Mouse (Mus musculus): ENCODE data around the gene Ppfibp1.

Ppfibp1 gene

GRCm38 (mm10) chr6:146883426-146883825, 4.9 kb upstream of the Ppfibp1 start:
- no peak for DNase-seq

- no peak for DNase-seq
These were observed 4.1 kb upstream of the Ppfibp1 start for GRCm38 (mm10) chr6:146884171-146884570.

- DNase-seq, result no peak
These were observed 3.4 kb upstream of the Ppfibp1 start for GRCm38 (mm10) chr6:146884851-146885250.

- DNase-seq, result no peak
These were observed 588 bp downstream of the Ppfibp1 start for GRCm38 (mm10) chr6:146888660-146889490.

GRCm38 (mm10) chr6:146890215-146890614, 1.9 kb downstream of the Ppfibp1 start:
- no peak for DNase-seq

- no peak for DNase-seq
These were observed 2.3 kb downstream of the Ppfibp1 start for GRCm38 (mm10) chr6:146890633-146891032.

GRCm38 (mm10) chr6:146893890-146894289, 5.6 kb downstream of the Ppfibp1 start:
- no peak for DNase-seq

GRCm38 (mm10) chr6:146898709-146899108, 10.4 kb downstream of the Ppfibp1 start:
- DNase-seq, result no peak

GRCm38 (mm10) chr6:146899647-146900046, 11.4 kb downstream of the Ppfibp1 start:
- DNase-seq, result no peak

GRCm38 (mm10) chr6:146901929-146902328, 13.6 kb downstream of the Ppfibp1 start:
- no peak for DNase-seq

- DNase-seq, result no peak
These were observed 15.3 kb downstream of the Ppfibp1 start for GRCm38 (mm10) chr6:146903632-146904031.

GRCm38 (mm10) chr6:146904707-146905106, 16.4 kb downstream of the Ppfibp1 start:
- DNase-seq, result no peak

- DNase-seq, result no peak
These were observed 17.9 kb downstream of the Ppfibp1 start for GRCm38 (mm10) chr6:146906000-146906786.

GRCm38 (mm10) chr6:146907061-146907794, 18.9 kb downstream of the Ppfibp1 start:
- DNase-seq, result no peak

- no peak for DNase-seq
These were observed 19.5 kb downstream of the Ppfibp1 start for GRCm38 (mm10) chr6:146907795-146908190.

- no peak for DNase-seq
These were observed 20.5 kb downstream of the Ppfibp1 start for GRCm38 (mm10) chr6:146908801-146909200.

GRCm38 (mm10) chr6:146909725-146910489, 21.6 kb downstream of the Ppfibp1 start:
- no peak for DNase-seq

- DNase-seq, result no peak
These were observed 22.5 kb downstream of the Ppfibp1 start for GRCm38 (mm10) chr6:146910801-146911200.

GRCm38 (mm10) chr6:146912835-146913488, 24.7 kb downstream of the Ppfibp1 start:
- no peak for DNase-seq

- DNase-seq, result no peak
These were observed 25.4 kb downstream of the Ppfibp1 start for GRCm38 (mm10) chr6:146913489-146914198.

- DNase-seq, result no peak
These were observed 27.5 kb downstream of the Ppfibp1 start for GRCm38 (mm10) chr6:146915808-146916207.

Data from cerebellum, adult 9-10 months (tissue).